Mouse (Mus musculus) liver, adult (tissue): ENCODE results near the gene Clcn1.

Source experiments
- GATA4 ChIP-seq: IDR thresholded peaks from 2 replicates; pipeline ENCODE4 v1.6.1; 2014; ENCODE audit warnings: mild to moderate bottlenecking, low read length; ENCODE audit not compliant: insufficient replicate concordance

The Clcn1 gene

GRCm38 (mm10) chr6:42365215-42365614, 78.7 kb downstream of the Clcn1 start:
- no peak for TF ChIP-seq GATA4
